Mouse (Mus musculus) skeletal muscle tissue, adult 2 months (tissue): Measurements from ENCODE around the gene Kmt5a.
"Not testable (repeated sequence)": the region's sequence is repeated elsewhere in the genome, so short reads cannot be mapped to it uniquely, and the experiment has no call there.

Experiments
- DNase-seq: peaks from one replicate; pipeline ENCODE4 v3.0.0-alpha.2; 2012; ENCODE audit warnings: low read depth, low spot score

Kmt5a gene

DNA sequence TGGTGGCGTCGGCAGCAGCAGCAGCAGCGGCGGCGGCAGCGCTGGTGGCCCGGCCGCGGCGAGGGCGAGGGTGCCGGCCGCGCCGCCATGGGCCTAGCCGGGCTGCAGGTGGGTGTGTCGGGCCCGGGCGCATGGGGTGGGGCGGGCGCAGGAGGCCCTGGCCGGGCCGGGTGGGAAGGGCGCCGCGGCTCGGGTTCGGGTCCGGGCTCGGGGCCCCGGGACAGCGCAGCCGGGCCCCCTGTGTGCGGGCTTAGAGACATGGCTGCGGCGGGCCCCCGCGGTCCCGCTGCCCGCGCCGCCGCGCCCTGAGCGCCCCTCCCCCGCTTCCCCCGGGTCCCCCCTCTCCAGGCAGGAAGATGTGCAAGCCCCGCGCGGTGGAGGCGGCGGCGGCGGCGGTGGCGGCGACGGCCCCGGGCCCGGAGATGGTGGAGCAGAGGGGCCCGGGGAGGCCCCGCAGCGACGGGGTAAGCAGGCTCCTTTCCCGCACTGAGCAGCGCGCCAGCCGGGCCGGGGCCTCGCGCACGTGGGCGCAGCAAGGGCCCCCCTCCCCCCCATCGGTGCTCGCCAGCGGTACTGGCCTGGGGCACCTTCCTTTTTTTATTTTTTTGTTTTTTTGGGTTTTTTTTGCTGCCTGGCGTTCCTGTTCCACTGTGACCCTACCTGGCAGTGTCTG, 6.0 kb downstream of the Kmt5a start:
- DNase-seq = no peak

DNA sequence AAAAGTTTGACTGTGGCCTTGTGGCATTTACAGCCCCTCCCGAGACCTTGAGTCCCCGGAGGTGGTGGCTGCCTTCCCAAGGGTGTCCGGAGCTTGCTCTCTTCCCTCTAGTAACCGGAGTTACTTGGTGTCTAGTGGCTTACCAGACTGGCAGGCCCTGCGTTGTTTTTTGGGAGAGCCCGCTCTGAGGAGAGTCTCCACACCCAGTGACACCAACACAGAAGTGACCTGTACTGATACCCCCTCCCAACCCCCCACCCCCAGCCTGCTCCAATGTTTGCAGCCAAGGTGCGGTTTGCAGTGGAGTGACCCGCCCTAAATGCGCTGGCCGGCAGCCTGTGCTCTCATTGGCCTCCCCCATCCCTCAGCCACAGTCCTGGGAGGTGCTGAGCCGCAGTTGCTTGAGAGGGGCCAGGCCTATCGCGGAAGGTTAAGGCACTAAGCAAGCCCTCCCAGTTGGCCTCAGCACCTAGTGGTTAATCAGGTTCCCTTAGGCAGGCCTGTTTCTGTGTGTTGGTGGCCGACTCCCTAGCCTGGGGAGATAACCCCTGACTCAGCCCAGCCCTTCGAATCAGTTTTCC, 6.7 kb downstream of the Kmt5a start:
- DNase-seq = peak; percentile 72

DNA sequence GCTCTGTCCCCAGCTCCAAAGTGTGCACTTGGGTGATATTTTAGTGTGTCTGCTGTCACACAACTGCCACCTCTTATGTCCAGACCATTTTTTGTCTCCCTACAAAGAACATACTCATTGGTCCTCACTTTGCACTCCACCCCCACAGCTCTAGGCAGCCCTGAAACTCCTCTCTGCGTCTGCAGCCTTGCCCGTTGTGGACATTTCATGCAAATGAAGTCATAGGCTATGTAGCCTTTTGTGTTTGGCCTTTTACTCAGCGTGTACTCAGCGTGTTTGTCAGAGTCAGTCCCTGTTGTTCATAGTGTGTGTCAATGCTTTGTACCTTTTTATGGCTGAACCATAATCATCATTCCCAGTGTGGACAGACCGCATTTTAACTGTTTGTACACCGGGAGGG, 9.8 kb downstream of the Kmt5a start:
- DNase-seq = no peak

DNA sequence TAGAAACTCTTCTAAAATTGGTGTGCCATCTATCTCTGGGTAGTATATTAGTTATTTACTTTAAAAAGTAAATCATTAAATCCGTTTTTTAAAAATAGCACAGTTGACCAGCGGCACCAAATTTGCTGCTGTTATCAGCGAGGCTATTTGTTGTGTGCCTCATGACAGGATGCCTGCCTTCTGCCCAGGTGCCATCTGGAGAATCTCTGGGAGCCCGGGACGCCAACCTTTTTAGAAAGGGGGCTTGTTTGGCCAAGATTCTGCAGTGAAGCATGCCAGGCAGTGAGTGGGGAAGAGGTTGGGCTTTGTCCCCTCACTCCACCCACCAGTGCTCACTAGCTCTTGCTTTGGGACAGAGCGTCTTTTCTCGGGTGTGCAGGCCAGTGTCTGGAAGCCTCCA, 10.3 kb downstream of the Kmt5a start:
- DNase-seq = no peak

DNA sequence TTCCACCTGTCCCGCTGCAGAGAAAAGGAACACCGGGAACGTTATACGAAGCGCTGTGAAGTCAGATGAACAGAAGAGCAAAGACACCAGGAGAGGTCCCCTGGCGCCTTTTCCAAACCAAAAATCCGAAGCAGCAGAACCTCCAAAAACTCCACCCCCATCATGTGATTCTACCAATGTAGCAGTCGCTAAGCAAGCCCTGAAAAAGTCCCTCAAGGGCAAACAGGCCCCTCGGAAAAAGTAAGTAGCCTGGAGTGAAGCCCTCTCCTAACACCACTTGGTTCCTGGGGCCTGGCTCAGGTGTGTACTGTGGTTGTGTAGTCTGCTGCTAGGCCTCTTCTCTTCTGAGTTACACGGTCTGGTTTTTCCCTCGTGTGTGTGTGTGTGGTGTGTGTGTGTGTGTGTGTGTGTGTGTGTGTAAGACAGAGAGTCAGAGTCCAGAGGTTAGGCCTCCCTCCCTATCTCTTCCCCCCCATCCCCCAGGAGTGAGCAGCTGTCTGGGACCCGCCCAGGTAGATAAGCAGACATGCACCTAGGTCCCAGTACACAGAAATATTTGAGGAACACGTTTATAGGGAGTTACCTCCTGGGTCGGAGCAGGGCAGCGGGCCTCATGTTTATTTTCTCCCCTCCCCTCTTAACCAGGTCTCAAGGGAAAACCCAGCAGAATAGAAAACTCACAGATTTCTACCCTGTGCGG, 11.1 kb downstream of the Kmt5a start:
- DNase-seq = no peak

DNA sequence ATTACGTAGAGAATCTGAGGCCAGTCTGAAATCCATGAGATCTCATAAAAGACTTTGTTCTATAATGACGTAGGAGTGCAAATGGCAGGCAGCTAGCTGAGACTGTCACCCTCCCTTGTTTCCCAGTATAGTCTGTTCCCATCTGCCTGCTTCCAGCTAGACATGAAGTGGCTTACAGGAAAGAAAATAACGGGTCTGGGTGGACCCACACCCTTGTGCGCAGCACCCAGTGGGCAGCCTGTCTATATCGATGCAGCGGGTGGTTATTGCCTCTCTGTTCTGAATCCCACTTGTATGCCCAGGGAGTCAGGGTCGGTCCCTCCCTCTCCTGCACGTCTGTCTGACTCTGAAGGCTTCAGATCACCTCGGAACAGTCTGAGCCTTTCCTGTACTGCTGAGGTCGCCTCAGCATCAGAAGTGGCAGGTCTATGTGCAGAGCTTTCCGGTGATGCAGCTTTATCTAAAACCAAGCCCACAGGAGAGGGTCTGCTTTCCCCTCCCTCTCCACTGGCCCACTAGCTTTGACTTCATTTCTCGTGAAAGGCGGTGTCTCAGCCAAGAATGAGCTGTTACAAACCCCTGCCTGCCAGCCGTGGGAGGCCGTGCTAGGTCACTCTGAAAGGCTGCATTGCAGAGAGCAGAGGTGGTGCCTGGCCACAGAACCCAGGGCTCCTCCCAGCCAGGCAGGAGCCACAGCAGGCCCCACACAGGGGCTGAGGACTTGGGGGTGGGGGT, 12.9 kb downstream of the Kmt5a start:
- no peak for DNase-seq

DNA sequence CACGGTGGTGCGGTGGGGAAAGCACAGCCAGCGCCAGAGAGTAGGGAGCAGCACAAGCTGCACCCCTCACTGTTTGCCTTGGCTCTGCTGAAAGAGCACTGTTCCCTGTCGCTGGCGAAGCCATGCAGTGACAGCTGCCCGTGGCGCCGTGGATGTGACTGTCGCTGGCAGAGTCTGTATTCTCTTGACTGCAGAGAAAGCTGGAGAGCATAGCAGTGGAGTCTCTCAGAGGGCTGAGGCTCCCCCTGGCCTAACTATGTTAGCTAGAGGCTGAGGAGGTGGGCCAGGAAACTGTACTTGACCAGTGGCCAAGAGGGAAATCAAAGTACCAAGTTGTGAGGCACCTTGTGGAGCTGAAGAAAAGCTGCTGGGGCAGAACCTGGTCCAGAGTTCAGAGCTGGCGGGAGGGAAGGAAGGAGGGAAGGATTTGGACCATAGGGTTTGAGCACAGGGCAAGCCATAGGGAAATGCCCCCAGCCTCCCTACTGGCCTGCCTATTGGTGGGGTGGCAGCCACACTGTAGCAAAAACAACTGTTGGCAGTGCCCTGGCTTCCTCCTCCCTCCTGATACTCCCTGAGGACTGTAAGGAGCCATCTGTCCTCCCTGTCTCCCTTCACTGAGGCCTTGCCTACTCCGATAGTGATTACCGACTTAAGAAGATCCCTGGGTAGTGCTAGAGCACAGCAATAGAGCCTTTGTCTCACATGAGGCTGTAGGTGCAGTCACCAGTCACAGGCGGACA, 13.8 kb downstream of the Kmt5a start:
- DNase-seq = no peak

DNA sequence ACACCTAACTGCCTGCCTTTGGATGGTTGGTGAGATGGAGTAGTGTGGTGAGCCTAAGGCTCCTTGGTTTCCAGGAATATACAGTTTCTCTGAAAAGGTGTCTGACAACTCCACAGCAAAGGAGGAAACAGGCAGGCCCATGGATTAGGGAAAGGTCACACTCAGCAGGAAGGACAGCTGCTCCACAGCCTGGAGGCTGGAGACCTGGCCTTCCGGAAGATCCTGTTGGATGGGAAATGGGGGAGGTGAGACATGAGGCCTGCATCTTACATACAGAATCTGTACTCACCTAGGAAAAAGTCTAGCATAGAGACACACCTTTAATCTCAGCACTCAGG, 14.3 kb downstream of the Kmt5a start:
- no peak for DNase-seq

DNA sequence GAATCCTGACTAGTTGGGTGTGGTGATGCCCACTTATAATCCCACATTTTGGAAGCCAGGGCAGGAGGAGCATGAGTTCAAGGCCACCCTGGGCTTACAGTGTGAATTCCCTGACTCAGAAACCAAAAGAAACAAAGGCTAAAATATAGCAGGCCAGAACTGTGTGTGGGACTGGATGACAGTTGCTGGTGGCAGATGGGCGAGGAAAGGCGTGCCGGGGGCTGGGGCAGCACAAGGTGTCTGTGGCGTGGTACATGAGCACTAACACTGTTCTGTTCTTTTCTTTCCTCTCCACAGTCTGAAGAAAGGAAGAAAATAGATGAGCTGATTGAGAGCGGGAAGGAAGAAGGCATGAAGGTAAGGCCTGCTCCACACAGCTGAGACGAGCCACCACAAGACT, 17.0 kb downstream of the Kmt5a start:
- DNase-seq = no peak

DNA sequence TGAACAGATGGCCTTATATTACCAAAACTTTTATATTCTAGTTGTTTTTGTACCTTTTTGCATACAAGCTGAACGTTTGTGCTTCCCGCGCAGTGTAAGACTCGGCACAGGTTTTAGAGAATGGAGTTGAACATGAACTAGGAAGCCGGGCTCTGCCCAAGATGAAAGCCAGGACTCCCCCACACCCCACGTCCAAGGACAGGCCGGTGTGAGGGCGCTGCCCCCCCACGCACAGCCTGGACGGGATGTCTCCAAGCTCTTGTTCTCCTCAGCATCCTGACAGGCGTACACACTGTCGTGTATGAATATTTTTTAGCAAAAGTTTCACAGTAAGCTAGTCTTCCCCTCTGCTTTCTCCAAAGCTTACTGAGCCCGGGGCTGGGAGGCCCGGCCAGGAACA, 21.2 kb downstream of the Kmt5a start:
- DNase-seq = not testable (repeated sequence)

DNA sequence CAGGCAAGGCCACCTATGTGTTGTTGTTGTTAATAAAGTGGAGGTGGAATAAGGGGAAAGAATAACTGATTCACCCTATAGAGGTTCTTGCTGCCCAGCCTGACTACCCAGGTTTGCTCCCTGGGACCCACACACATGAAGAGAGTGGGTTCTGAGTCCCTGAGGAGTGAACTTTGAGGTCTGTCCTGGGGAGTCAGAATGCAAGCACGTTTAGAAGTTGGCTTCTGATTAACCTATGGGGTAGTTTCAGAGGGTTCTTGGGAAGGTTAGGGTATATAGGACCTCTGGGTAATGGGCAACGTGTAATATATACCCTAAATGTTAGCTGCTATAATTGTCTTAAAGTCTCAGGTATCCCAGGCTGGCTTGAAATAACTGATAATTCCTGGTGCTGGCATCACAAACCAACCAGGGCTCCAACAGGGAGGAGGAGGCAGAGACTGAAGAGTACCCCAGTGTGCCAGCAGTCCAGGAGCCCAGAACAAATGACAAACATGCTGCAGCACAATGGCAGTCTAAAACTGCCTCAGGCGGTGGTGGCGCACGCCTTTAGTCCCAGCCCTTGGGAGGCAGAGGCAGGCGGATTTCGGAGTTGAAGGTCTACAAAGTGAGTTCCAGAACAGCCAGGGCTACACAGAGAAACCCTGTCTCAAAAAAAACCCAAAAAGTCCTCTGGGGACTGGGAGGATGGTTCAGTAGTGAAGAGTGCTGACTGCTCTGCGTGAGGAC, 22.7 kb downstream of the Kmt5a start:
- DNase-seq = no peak

DNA sequence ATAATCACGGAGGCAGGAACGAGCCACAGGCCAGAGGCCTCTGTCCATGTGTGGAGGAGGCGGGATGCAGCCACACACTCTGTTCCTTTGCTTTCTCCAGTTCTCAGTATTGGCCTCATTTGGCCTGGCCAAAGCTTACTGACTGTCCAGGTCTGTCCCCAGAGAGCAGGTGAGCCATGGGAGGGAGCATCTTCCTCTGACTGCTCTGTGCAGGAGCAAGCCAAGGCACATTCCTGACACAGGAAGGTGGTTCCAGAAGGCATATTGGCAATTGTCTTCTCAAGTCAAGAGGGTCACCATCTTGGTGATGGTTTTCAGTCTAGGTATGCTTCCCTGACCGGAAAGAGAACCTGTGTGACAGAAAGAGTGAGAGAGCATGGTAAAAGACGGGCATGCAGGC, 23.7 kb downstream of the Kmt5a start:
- no peak for DNase-seq

DNA sequence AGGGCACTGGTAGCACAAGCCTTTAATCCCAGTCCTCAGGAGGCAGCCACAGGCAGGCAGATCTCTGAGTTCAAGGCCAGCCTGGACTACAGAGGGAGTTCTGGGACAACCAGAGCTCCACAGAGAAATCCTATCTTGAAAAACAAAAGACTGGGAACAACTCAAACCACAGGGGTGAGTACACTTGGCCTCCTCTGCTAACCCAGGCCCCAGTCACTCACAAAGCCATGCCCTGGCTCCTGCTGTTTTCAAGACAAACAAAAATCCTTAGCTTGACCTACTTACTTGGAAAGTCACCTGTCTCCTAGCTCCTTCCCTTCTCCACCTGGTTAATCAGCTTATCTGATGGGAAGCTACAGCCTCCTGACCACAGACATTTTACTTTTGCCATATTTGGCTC, 25.2 kb downstream of the Kmt5a start:
- DNase-seq = no peak

DNA sequence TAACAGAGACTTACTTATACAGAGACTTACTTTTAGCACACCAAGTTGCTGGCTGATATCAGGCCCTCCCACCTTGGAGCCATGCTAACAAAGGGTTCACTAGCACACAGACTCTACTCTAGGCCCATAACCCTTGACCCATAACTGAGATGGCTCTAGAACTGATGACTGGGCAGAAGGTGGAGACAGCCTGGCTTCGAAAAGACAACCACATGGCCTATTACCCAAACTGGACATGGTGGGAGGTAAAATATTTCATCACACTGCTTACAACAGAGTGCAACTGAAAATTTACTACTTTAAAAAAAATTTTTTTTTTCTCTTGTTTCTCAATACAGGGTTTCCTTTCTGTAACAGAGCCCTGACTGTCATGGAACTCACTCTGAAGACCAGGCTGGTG, 28.0 kb downstream of the Kmt5a start:
- no peak for DNase-seq

DNA sequence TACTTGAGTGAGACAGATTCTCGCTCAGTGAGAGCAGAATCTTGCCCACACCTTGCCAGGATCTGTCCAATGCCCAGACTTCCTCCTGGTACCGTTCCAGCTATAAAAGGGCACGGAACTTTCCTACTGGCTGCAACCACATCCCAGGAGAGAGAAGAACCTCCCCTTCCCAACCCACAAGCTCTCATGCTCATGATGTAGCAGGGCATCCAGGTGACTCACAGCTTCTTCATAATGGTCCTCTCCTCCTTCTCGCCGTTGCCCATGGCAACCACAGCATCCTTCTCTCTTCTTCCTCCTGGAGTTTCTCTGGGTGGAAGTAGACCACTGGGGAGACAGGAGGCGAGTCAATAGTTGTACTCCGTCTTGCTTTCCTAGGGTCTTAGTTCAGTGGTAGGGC, 28.6 kb downstream of the Kmt5a start:
- DNase-seq = no peak

DNA sequence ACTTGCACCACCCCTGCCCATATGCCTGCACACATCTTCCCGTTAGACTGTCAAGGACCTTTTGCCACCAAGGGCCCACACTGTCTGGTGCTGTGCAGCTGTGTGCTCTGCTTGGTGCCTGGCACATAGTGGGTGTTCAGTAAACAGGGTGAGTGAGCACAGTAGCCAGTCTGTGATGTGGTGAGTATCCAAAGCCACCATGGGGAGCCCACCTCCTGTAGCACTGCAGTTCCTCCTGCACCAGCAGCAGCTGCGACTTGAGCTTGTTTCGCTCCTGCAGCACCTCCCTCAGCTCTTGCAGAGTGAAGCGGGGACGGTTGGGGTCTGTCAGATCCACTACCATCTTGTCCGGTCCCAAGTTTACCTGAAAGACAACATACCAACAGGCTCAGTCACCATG, 29.8 kb downstream of the Kmt5a start:
- DNase-seq = no peak

DNA sequence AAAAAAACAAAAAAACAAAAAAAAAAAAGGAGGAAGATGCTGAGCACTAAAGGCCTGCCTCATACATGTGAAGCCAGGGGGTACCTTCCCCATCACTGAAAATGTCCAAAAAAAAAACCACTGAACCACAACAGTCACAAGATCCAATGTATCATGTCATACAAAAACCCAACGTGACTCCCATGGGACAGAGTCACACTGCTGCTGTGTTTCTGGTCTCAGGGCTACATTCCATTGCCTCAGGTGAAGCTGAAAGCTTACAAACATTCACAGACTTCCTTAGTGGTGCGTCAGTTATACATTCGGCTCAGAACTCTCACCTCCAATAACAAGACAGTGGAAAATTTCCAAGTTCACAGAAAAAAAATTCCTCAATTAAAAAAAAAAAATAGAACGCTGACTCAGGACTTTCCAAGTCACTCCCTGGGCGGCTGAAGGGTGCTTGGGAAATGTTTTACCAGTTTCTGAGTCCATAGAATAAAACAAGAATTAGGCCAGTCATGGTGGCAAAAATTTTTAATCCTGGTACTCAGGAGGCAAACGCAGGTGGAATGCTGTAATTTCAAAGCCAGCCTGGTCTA, 31.0 kb downstream of the Kmt5a start:
- no peak for DNase-seq

DNA sequence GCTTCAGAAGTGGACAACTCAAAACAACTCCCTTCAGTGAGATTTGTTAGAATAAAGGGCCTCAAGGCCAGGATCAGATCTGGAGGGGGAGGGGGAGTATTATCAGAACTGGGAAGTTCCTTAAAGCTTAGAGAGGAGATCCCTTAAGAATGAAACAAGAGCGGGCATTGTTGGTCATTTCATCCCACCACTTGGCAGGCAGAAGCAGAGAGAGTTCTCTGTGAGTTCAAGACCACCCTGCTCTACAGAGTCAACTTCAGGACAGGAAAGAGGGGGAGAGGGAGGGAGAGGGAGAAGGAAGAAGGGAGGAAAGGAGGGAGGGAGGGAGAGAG, 39.1 kb downstream of the Kmt5a start:
- no peak for DNase-seq

DNA sequence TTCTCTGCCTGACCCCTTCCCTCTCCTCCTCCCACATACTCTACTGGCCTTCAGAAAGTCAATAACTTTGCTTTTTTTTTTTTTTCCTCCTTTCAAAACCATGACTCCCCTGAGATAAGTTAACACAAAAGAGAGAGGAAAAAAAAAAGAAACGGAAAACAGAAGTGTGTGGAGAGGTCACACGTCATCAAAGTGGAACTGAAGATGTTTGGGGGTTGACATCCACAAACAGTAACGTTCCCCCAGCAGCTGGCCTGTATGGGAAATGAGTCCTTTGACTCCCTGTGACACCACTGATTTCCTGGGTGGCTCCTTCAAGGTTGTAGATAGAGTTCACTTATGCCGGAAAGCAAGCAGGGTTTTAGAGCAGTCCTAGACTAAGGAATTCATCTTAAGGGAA, 40.4 kb downstream of the Kmt5a start:
- no peak for DNase-seq

DNA sequence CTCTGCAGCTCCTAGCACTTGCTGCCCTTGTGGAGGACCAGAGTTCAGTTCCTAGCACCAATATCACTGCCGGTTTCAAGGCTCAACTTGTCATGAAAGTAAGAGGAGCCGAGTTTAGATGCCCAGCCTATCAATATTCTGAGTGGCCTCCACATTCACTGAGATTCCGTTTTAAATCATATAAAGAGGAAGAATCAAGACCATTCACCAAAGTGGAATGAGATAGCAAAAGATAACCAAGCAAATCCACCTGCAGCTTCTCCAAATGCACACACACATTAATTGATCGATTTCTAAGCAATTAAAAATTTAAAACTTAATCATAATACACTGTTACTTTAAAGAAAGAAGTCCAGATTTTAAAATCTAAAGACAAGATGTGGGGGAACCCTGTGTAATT, 42.0 kb downstream of the Kmt5a start:
- DNase-seq = no peak

DNA sequence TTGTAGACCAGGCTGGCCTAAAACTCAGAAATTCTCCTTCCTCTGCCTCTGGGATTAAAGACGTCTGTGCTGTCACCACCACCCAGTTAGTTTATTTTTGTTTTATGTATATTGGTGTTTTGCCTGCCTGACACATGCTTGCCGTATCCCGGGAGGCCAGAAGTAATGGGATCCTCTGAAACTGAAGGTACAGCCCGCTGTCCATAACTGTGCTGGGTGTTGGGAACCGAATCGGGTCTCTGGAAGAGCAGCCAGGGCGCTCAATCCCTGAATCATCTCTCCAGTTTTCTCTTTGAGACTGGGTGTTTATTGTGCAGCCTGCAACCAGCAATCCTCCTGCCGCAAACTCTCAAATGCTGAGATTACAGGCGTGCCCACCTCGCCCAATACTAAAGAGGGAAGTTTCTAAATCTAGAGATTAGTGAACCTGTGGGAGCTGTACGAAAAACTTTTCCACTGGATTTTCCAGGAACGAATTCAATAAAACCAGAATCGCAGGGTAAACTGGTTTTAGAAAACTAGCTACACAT, 42.8 kb downstream of the Kmt5a start:
- DNase-seq = peak; percentile 75
